Mouse (Mus musculus) bone marrow, adult 2 months (tissue): Measurements from ENCODE around the gene Snrnp35.

Experiments used
- CTCF ChIP-seq: fragments of 200-500 bp; IDR thresholded peaks from 2 replicates; pipeline ENCODE4 v1.5.1; 2011; ENCODE audit warnings: low read length, control low read depth; ENCODE audit not compliant: control insufficient read depth, insufficient read depth
- POLR2A ChIP-seq: fragments of 200-500 bp; IDR thresholded peaks from 2 replicates; pipeline ENCODE4 v1.6.1; 2011; ENCODE audit warnings: low read depth, mild to moderate bottlenecking, control low read depth, low read length, borderline replicate concordance; ENCODE audit not compliant: control insufficient read depth

DNA sequence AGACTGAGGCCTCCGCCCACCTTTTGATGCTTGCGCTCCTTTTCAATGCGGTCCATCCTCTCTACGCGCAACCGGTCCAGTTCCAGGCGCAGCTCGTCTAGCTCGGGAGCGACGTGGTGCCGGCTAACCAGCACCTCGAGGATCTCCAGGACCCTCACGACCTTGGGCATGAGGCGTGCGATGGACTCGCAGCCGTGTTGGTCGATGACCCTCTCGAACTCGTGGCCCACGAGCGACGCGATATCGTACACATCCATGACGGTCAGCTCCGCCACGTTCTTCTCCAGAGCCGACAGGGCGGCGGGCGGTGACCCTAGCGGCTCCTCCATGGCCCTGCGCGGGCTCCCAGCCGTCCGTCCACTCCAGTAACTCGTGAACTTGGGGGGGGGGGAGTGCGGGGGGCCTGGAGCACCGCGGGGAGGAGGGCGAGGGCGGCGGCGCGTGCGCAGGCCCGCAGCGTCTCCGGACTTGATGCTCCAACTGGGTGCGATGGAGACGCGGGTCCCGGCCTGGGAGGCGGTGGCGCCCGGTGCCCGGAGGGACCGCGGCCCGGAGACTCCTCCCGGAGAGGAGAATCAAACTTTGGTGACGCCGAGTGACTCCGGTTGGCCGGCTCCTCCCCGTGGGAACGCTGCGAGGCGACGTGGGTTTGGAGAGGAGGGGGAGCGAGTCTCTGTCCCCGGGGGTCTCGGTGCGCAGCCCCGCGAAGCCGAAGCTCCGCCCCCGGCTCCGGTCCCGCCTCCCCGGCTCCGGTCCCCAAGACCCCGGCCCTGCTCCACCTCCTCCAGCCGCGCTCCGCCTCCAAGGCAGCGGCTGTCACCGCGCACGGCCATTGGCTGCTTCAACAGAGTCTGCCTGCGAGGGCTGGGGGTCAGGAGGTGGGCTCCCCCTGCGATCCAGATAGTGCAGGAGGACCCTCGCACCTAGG, 48.0 kb downstream of the Snrnp35 start, which contains the start of gene Rilpl1:
- TF ChIP-seq CTCF: no peak
- TF ChIP-seq POLR2A: no peak
